Mouse (Mus musculus) layer of hippocampus, adult 11-12 months (tissue): ENCODE measurements around the gene Agtr1a.

ENCODE experiments used
- DNase-seq: peaks from one replicate; pipeline ENCODE4 v3.0.0; 2022; ENCODE audit warnings: low spot score

Gene Agtr1a

GRCm38 (mm10) chr13:30336148-30336801 is at the start of gene Agtr1a:
TSS of gene Agtr1a (plus strand) at chr13:30336441.
- DNase-seq, result no peak

DNA sequence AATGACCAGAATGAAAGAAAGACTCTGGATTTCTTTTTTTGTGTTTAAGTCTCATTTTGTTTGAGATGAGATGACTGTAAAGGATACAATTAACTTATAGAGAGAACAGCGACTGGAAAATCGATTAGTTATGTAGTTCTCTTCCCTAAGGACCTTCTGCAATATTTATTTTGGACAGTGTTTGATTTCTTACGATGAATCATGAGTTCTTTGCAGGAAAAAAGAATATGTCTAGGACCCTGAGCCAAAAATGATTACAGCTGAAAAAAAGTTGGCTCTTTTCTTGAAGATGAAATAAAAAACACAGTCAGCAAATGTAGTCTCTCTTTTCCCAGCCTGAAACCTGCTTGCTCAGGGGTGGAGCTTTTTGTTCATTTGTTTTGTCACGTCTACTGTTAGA is 26.0 kb upstream of the Agtr1a start:
- DNase-seq, result no peak

DNA sequence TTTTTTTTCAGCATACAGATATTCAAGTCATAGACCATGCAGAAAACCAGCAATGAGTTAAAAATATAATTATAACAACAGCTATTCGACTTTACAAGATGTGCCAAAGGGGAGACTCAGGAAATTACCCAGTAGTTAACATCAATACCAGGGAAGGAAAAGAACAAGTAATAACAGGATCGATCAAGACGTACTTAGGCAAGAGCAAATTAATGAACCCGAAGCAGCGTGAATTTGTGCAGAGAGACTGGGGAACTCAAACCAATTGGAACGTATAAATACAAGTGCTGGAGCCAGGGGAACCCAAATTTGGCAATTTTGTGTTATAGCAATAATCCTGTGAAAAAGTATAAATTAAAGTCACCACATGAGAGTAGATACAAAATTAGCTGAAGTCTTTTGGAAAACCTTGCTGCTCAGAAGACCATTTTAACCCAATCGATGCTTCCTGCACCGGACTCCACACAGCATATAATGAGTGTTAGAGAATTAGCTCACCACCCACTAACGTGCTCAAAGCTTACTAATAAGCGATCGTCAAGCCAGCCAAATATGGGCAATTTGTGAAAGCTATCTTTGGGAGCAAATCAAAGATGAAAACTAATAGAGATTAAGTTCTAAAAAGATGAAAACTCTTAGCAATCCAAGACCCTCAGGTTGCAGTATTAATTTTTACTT is 11.4 kb upstream of the Agtr1a start:
- DNase-seq, result no peak

DNA sequence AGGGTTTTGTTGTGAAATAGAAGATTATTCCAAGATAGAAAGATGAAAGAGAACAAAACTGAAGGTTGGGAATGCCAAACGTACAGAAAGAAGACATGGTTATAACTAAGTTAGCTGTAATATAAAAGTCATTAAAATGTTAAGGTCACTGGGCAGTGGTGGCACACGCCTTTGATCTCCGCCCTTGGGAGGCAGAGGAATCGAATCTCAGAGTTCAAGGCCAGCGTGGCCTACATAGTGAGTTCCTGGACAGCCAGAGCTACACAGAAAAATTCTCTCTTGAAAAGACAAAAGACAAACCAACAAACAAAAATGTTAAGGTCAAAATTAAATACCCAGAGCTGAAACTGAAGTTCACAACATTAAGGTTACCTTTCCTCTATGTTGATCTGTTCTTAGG is 5.2 kb upstream of the Agtr1a start:
- DNase-seq, result no peak

- no peak for DNase-seq
Observed at GRCm38 (mm10) chr13:30331851-30332250, 4.4 kb upstream of the Agtr1a start.

GRCm38 (mm10) chr13:30332581-30332980 is 3.7 kb upstream of the Agtr1a start:
- no peak for DNase-seq

DNA sequence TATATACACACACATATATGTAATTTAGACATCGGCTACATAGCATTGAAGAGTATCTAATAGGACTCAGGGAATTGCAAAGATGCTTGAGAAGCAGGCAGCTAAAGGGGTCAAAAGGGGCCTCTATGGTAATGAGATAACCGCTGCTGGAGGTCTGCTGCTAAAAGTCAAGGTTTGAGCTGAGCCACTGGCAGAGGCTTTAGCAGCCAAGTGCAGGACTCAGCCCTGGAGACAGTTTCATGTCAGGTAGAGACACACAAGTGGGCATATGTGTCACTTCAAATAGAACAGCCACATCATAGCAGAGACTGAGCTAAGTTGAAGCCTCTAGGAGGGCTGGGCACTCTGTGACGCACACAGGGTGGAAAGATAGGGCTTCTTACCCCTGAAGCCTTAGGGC is 1.6 kb upstream of the Agtr1a start:
- no peak for DNase-seq

GRCm38 (mm10) chr13:30336913-30337312 is 672 bp downstream of the Agtr1a start:
- no peak for DNase-seq

DNA sequence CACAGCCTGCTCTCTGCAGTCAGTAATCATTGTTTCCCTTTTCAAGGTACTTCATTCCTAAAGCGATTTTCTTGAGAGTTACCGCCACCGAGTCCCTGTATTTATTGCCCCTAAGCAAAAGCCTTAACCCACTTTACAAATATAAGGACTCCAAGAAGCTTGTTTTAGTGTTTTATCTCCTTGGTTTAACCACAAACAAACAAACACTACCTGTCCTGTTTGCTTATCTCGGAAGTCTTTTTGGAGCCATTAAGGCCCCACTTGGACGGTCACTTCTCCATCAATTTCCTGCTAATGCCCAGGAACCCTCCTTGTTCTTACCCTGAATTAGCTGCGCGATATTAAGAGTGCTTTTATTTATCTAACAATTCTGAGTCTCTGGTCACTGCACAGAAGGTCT is 1.4 kb downstream of the Agtr1a start:
- DNase-seq, result no peak

- DNase-seq, result no peak
Observed at GRCm38 (mm10) chr13:30338576-30338975, 2.3 kb downstream of the Agtr1a start.

DNA sequence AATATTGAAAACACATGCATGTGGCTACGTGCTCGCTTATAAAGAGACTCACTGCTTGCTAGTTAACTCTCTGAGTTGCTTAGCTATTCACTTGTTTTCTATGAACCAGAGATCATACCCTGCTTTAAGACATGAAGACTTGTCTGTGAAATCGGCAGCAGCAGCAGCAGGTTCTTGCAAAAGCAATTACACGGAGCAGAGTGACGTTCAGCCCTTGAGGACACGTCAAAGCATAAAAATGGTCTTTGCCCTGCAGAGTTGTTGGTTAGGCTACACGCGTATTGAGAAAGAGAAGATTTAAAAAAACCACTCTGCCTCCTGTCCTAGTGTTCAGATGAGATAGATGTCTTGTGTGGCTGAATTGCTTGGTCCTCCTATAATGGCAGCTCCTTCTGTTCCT is 3.7 kb downstream of the Agtr1a start:
- no peak for DNase-seq

- DNase-seq, result peak; percentile 13
Observed at GRCm38 (mm10) chr13:30341987-30342898, 6.0 kb downstream of the Agtr1a start.

DNA sequence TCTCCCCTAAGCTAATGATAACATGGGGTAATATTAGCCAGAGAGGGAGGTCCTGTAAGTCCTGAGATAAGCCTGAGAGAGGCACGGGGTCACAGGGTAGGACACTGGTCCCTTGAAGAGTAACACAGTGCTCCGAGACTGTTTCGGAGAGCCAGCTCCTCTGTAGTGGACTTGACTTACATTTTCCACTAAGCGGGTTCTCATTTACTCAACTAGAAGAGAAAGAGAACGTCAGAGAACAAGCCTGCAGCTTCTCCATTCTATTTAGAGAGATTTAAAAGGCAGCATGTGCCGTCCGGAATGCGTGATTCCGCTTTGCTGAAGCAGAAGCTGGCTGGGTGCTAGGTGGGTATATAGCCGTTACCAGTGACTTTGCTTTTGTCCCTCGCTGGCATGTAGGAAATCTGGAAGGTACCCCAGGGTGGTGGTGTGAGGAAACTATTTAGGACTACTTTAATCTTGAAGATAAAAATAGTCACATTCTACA is 9.2 kb downstream of the Agtr1a start:
- DNase-seq, result no peak

- DNase-seq, result no peak
Observed at GRCm38 (mm10) chr13:30346881-30347280, 10.6 kb downstream of the Agtr1a start.

DNA sequence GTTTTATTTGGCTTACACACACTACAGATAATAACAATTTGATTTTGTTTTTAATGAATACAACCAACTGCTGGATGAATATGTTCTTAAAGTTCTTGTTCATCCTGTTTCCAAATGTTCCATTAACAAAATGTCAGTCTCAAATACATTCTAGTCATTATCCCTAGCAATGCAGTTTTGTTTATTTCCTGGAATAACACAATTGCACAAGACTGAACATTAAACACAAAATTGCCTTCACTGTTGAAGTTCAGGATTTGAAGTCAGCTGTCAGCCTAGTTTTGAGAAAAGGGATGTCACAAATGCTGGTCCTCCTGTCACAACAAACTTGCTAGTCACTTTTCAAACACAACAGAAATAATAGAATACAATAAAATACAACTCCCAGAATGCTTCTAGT is 12.1 kb downstream of the Agtr1a start:
- DNase-seq, result no peak

DNA sequence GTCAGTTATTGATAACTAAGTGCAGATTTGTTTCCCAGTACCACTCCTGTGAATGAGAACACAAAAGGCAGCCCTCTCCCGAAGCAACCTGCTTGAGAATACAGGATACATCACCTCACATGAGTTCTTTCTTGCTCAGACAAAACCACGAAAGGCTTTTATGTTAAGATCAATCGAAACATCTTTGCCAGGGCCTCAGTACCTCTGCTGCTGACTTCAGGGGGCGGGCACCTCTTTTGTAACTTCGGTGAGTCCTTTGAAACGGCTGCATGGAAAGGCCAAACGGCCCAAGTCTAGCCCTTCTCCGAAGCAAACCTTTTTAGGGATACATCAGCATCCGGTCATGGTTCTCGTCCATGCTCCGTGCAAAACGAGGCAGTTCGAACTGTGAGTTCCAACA is 15.7 kb downstream of the Agtr1a start:
- DNase-seq, result no peak

DNA sequence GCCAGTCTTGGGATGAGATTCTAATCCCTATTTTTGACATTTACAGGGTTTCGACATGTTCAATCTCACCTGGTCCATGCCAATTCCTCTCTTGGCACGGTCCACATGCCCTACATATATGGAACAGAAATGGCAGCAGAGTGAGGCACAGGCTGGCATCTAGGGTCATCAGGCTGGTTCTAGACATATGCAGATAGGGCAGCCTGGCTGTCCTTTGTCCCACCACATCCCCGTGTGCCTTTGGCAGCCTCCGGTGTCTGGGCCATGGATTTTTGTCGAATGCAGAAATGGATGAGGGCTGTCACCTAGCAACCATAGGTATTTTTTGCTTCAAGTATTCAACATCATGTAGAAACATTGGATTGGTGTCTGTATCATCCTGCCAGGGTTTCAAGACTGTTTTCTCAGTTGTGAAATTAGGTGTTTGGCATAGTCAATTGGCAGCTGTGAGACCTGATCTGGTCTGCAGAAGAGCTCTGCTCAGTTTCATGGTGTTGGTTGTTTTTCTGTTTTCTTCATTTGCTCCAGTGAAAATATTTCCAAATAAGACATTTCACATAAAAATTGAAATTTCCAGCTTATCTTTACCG is 18.8 kb downstream of the Agtr1a start:
- no peak for DNase-seq

GRCm38 (mm10) chr13:30355979-30356378 is 19.7 kb downstream of the Agtr1a start:
- no peak for DNase-seq

DNA sequence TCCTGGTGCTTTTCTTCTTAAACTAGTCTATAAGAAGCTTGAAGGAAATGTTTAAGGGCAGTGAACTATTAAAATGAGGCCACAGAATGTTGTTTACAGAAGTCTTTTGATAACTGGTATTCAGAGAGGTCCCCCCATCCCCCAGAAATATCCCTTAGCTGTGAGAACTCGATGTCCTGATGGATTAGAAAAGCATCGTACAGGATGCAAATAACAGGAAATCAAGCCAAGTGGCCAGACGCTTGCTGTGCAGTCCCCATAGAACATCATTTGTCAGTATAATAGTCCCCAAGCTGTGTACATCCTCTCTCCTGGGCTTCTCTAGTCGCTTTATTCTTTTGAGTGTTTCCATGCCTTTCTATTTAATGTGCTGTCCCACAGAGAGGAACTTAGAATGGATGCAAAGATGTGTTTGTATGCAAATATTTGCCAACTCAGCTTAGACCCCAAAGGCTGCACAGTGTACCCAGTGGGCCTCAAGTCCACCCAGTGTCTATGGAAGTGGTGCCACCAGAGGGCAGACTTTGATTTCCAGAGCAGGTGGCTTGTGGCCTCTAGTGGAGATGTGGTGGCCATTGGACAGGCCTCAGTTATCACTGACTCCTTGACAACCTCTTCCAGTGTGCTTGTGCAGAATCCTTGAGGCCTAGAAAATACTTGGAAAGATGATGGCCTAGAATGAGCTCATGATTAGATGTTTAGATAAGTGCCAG is 22.4 kb downstream of the Agtr1a start:
- no peak for DNase-seq

DNA sequence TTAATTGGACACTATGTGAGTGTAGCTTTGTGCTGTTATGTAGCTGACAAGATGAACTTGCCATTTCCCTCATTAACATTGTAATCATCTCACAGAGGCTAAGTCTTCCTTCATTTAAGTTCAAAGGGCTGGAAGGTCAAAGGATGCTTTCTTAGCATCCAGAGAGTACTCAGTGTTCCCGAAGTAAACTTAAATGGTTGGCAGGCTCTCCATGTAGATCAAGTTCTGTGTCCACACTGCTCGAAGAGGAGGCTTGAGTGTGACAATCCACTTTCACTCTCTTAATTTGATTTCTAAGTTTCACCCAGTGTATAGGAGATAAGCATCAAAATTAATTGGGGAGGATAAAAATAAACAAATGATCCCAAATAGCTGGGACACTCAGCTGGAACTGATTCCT is 23.6 kb downstream of the Agtr1a start:
- DNase-seq, result no peak

- no peak for DNase-seq
Observed at GRCm38 (mm10) chr13:30361002-30361401, 24.8 kb downstream of the Agtr1a start.

GRCm38 (mm10) chr13:30362048-30362447 is 25.8 kb downstream of the Agtr1a start:
- DNase-seq, result no peak
